Mouse (Mus musculus) gastrocnemius, postnatal 25 days (tissue): ENCODE measurements around the gene Rpl13a. TPM values are rescaled to one million over a fixed set of nuclear protein-coding genes. Genes with fewer than 3 reads are reported as not detected.
"Not testable (repeated sequence)": the region's sequence is repeated elsewhere in the genome, so short reads cannot be mapped to it uniquely, and the experiment has no call there.

Experiments
- DNase-seq: peaks from one replicate; pipeline ENCODE4 v3.0.0; 2022
- total RNA-seq, 2 experiments: library from RNA; stranded (reverse); gene quantifications; 1 replicate in 1 of 2; 2 replicates in 1 of 2; pipeline ENCODE4 v1.2.3; 2021

Gene Rpl13a
- total RNA-seq, 2 experiments from 2014 or later = 520 to 561 TPM

GRCm38 (mm10) chr7:45157459-45157858, 28.9 kb upstream of the Rpl13a start:
- DNase-seq = no peak

DNA sequence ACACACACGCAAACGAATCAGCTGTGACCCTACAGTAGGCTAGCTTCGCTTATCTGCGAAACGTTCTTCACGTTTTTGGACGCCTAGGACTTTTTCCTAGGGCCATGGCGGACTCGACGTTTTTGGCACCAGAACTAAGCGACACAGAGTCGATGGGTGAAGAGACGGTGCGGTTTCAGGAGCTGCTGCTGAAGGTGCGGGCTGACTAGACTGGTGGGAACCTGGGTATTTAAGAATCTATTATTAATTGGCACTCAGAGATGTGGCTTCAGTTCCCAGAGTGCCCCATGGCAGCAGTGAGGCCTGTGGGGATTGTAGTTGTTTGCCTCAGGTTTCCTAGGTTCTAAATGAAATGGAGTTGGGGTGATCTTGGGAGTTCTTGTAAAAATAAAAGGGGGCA, 27.6 kb upstream of the Rpl13a start:
- no peak for DNase-seq

DNA sequence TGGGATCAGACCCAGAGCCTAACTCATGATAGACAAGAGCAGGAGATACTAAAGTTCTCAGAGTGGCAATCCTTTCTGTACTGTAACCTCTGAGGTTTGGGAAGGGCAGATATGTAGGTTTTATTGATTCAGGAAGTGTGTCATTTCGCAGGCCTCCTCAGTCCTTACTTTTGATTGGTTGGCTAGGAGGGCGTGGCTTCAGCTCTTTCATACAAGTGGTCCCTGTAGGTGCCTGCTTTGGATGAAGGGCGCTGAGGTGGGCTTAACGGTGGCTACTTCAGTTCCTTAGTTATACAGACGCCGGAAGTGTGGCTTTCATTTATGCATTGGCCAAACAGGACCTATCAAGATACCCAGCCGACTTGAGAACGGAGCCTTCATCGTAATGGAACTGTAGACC, 27.0 kb upstream of the Rpl13a start:
- no peak for DNase-seq

GRCm38 (mm10) chr7:45154993-45155514, 26.5 kb upstream of the Rpl13a start:
- DNase-seq = peak; percentile 58

GRCm38 (mm10) chr7:45154096-45154992, 25.8 kb upstream of the Rpl13a start, which contains the start of the genes Pih1d1 and Aldh16a1:
TSS of gene Pih1d1 (plus strand) at chr7:45154303.
TSS of gene Aldh16a1 (minus strand) at chr7:45154584.
- DNase-seq = peak; percentile 96

DNA sequence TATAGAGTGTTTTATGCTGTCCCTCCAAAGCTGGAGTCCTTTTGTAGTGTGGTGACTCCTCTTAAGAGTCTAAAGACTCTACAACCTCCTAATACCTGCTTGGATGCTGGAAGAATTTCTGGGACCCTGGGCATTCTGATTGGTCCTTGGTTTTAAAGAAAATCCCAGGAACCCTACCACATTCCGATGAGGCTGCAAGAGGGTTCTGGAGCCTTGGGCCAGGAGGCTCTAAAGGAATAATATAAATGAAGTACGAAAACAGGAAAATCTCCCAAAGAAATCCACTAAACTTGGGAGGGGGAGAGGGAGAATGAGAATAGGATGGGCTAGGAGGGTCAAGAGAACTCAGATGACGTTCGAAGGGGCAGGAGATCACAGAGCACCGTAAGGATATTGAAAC, 25.0 kb upstream of the Rpl13a start:
- DNase-seq = no peak

- DNase-seq = not testable (repeated sequence)
Measured at GRCm38 (mm10) chr7:45153052-45153451, 24.5 kb upstream of the Rpl13a start.

DNA sequence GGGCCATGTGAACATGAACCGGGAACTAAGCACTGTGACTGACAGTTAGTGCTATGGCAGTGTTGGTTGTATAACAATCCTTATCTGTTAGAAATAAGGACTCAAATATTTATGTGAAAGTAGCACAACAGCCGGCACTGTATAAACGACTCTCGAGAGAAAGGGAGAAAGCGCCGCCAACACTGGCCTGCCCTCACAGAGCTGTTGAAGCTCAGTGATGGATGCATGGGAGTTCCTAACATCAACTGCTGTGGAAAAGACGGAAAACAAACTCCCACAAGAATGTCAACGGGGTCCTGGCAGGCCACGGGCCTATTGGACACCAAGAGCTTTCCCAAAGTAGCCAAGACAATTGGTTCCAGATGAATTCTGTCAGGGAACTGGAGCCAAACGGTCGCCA, 22.7 kb upstream of the Rpl13a start:
- peak; percentile 59 for DNase-seq

- no peak for DNase-seq
Measured at GRCm38 (mm10) chr7:45150321-45150720, 21.8 kb upstream of the Rpl13a start.

DNA sequence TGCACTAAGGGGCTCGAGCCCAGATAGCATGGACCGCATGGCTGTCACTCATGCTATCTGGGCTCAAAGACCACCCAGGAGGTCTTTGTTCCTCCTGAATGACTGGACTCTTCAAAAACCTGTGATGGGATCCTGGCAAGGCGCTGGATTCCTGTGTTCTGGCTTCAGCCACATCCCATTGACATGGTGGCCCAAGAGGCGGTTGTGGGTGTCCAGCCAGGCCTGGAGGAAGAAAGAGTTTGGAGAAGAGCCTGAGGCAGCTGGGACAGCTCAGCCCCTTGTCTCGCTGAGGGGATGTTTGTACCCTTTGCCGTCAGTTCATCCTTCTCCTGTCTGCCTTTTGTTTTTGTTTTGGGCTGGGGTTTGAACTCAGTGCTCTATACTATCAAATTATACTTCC, 21.0 kb upstream of the Rpl13a start:
- DNase-seq = peak; percentile 50

DNA sequence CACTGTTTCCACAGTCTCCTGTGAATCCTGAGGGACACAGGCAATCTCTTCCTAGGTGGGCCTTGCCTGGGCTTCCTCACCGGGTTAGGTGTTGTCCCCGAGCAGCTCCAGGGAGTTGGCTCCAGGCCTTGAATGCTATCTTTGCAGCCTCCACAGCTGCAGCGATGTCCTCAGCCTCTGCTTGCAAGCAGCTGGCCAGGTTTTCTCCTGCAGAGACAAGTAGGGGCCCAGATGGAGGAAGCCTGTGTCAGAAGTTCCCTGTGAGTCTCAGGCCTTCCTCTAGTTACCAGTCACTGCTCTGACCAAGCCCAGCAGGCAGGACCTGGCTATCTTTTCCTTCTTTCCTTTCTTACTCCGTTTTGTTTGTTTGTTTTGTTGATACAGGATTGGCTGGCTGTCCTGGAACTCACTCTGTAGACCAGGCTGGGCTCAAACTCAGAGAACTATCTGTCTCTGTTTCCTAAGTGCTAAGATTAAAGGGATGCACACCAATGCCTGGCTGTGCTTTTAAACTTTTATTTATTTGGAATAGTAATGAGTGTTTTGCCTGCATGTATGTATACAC, 20.1 kb upstream of the Rpl13a start:
- DNase-seq = no peak

- no peak for DNase-seq
Measured at GRCm38 (mm10) chr7:45147899-45148298, 19.3 kb upstream of the Rpl13a start.

- no peak for DNase-seq
Measured at GRCm38 (mm10) chr7:45147267-45147666, 18.7 kb upstream of the Rpl13a start.

GRCm38 (mm10) chr7:45145460-45145859, 16.9 kb upstream of the Rpl13a start:
- no peak for DNase-seq

DNA sequence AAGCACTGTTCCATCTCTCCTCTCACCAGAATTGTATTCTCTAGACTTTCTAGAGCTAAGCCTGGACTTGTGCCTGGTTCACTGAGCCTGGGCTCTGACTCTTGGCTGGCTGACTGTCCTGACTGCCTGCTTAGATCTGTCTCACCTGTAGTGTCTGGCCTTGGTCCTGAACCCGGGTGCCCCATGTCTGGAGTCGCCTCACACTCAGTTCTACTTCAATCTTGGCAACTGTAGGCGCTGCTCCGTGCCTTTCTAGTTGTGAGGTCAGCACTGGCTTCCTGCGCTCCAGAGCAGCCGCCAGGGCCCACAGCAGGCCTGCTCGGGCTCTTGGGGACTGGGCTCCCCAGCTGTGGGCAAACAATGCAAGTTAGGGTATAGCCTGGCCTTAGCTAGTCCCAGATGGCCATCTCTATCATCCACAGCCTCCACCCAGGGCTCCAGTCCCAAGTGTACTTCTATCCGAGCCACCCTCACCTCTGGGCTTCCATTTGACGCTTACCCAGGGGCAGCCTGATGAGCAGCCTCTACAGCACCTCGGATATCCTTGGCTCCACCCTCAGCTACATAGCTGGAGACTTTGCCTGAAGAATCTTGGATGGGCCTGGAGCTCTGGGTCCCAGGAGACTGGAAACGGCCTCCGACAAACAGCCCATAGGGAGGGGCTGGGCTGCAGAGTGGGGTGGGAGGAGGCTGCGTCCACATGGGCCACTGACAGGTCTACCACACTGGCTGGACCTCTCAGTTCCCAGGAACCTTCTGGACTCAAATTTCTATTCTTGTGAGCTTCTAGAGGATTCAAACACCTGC, 16.0 kb upstream of the Rpl13a start:
- peak; percentile 47 for DNase-seq

DNA sequence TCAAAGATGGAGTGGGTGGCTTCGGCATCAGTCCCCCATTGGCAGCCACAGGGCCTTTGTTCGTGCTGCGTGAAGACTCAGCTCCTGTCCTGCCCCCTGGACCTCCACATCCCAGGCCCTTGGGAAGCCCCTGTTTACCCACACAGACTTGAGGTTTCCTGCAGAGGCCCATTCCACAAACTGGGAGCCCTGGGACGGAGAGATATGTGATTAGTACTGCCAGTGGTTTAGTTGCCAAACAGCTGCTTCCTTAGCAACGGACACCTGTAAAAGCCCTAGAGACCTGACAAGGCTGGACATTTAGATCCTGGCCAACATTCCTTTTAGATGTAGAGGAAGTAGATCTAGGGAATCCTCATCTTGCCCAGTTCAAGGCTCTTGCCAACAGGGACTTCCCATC, 13.4 kb upstream of the Rpl13a start:
- DNase-seq = no peak

DNA sequence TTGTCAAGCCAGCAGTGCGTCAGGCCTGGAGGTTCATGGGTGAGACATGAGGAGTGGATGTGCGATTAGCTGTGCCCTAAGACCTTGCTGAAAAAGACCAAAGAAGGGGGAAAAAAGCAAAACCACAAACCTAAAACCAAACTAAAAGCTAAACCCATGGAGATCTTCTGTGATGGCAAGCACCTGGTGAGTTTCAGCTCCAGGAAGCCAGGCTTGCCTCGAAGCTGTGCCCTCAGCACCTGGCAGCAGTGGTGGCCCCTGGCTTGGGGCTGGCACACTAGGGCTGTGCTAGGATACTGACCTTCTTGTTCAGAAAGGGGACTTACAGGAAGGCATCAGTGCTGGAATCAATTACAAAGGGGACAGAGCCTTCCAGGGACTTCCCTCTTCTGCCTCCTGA, 12.8 kb upstream of the Rpl13a start:
- DNase-seq = no peak

DNA sequence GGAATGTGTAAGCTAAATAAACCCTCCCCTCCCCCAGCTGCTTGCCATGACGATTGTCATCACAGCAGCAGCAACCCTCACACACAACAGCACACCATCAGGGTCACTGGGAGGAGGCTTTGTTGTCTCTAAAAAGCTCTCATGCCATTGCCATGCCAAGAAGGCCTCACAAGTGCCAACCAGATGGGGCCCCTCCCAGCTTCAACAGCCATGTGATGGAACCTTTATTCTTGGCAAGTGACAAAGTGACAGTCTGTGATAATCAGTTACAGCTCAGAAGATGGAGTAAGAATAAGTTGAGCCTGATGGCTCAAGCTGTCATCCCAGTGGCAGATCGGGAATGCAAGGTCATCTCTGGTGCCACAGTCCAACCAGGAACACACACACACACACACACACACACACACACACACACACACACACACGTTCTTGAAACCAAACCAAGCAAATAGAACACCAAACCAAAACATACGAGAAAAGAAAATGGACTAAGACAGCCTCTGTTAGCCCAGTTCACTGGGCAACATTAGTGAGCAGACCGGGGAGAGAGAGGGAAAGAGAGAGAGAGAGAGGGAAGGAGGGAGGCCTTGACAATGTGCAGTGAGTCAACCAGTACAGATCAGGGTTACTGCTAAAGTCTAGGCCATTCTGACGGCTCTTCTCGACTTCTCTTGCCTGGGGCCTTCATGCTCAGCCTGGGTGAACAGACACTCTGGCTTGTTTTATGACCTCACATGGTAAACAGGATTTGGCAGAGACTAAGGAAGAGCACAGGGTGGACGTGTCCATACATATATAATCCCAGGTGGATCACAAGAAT, 11.6 kb upstream of the Rpl13a start:
- no peak for DNase-seq

- no peak for DNase-seq
Measured at GRCm38 (mm10) chr7:45138403-45138802, 9.8 kb upstream of the Rpl13a start.

DNA sequence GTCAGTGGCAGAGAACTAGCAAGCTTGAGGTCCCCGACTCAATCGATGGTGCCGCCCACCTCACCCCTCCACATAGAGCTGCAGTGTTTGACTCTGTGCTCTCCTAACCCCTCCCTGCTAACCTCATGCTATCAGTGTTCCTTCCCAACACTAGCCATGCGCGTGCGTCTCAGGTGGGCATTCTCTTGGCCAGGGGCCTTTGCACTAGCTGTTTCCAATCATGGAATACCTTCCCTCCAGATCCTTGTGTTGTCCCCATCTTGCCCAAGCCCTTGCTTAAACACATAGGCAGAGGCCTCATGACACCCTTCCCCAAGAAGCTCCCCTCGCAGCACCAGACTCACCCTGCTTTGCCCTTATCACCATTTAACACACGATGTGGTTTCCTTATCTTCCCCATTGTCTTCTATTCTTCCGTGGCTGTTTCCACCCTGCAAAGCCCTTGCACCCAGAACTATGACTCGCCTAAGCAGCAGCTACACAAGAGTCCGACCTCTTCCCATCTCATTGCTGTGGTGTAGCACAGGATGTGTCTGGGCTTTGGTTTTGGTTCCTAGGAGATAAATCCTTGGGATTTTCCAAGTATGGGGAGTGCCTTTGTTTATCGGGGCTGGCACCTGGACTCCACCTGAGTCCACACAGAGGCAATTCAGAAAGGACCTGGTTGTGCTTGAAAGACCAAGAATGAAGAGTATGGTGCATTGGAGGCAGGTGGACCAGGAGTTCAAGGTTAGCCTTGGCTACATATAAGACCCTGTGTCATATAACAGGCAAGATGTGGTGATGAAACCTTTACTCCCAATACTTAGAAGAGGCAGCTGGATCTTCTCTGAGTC, 8.8 kb upstream of the Rpl13a start:
- no peak for DNase-seq
